Mouse (Mus musculus) frontal cortex, adult 2 months (tissue): ENCODE data around the gene Rundc3a. TPM values are rescaled to one million over a fixed set of nuclear protein-coding genes. Genes with fewer than 3 reads are reported as not detected.
"Not testable (repeated sequence)": the region's sequence is repeated elsewhere in the genome, so short reads cannot be mapped to it uniquely, and the experiment has no call there.

ENCODE experiments used
- DNase-seq, 2 experiments: peaks; one replicate each; pipeline ENCODE4 v3.0.0; 2022; ENCODE audit warnings: low spot score in 1 of 2; ENCODE audit errors: extremely low spot score in 1 of 2
- polyA plus RNA-seq: library from polyadenylated mRNA; depleted of rRNA; stranded (reverse); fragments of >200 nt; gene quantifications from 2 replicates; pipeline ENCODE4 v1.2.3, GENCODE M21; 2012

Gene Rundc3a
- polyA plus RNA-seq, 1 experiment: 540 TPM

DNA sequence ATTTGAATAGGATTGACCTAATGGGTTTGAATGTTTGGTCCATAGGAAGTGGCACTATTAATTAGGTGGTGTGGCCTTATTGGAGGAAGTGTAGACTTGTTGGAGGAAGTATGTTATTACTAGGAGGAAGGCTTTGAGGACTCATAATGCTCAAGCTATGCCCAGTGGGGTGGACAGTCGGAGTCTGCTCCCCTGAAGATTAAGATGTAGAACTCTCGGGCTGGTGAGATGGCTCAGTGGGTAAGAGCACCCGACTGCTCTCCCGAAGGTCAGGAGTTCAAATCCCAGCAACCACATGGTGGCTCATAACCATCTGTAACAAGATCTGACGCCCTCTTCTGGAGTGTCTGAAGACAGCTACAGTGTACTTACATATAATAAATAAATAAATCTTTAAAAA is 3.8 kb upstream of the Rundc3a start:
- not testable (repeated sequence) for DNase-seq

DNA sequence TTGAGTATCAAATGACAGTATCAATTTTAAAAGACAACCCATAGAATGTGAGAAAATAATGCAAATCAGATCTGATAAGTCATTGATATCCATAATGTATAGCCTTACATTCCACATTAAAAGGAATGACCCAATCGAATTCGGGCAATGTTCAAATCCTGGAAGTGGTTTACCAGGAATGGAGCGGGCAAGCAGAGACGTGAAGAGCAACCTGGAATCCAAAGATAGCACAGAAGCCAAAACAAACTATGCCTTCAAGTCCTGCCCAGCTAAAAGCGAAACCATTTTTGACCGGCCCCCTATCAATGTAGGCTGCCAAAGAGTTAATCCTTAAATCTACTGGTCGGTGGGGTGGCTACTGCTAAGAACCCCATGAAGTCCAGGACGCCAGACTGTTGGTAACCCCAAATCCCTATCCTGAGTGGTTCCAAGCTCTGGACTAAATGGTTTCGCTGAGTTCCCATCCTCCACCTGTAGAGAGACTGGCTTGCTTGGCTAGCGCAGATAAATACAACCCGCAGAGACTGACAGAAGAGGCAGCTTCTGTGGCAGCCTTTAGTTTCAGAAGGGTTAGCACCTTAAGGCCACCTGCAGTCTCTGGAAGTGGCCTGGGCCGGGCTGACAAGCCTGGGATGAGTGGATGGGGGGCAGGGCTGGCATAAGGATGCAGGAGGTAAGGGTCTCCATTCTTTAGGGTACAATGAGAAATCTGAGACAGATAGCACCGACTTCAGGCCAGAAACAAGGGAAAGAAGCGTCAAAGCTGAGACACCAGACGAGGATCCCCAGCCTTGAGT is 564 bp upstream of the Rundc3a start:
- DNase-seq: no peak

DNA sequence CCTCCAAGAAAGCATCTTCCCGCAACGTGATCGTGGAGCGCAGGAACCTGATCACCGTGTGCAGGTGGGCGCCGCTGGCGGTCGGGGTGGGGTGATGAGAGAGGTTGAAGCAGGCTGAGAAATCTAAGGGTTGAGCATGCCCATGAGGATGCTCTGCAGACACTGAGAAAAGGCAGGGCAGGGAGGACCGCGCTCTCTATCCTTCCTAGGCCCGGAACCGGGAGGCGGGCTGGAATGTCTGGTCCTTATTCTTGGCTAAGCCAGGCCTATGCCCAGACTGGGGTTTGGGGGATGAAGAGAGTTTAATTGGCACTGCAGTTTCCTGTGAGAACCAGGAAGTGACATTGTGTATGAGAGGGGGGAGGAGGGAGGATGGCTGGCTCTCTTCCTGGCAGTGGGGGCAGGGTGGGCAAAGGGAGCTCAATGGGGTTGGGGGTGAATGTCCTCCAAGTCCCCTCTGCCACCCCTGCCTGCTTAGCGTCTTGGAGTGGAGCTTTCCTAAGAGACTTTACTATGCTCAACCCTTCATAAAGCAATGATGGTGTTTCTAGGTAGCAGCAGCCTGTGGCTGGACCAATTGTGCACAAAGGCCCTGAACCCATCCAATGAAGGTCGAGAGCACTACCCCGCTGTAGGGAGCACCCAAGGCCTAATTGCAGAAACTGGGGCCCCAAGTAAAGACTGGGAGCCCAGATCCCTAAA is 667 bp downstream of the Rundc3a start:
- peak in 1 of 2 experiments; percentile 69 for DNase-seq

DNA sequence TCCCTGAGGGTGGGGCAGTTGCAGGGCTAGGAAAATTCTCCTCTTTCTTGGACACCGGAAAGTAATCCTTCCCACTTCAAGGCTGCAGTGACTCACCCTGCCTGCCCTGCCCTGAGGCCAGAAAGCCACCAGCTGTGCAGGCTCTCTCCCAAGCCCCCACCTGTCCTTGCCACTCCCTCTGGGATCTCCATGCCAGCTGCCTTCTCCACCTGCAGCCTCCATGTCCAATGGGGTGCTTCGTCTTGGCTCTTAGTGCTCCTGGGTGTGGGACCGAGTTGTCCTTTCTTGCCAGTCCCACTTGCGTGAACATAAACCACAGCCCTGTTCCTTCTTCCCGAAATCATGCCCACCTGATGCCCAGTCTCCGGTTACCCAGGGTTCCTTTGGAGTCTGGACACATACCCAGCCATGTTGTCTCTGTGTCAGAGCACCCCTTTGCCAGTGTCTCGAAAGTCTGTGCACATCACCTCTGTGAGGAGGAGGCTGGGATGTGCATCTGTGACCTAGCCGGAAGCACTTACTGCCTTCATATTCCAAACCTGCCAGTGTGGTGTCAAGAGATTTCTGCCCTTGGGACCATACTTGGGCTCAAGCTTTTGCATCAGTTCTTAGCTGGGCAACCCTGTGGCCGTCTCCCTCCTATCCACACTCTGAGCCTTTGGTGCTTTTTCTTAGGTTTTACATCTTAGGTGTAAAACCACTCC is 1.4 kb downstream of the Rundc3a start:
- peak in 1 of 2 experiments; percentile 26 for DNase-seq

DNA sequence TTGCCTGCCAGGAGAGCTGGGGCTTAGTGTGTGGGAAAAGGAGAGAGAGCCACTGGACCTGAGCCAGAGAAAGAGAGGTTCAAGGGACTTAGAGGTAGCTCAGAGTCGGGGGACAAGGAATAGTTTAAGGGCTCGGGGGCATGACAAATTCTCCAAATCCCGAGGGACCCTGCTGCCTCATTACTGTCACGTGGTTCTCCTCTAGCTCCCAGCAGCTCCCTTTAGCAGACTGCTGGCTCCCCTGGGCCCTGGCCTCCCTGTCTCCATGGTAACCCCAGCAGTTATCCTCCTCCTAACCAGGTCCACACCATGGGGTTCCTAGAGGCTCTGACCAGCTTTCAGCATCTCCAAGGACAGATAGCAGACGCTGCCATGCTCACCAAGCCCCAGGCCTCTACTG is 2.0 kb downstream of the Rundc3a start:
- peak in 1 of 2 experiments; percentile 33 for DNase-seq

GRCm38 (mm10) chr11:102396263-102396662 is 3.1 kb downstream of the Rundc3a start:
- DNase-seq: no peak

DNA sequence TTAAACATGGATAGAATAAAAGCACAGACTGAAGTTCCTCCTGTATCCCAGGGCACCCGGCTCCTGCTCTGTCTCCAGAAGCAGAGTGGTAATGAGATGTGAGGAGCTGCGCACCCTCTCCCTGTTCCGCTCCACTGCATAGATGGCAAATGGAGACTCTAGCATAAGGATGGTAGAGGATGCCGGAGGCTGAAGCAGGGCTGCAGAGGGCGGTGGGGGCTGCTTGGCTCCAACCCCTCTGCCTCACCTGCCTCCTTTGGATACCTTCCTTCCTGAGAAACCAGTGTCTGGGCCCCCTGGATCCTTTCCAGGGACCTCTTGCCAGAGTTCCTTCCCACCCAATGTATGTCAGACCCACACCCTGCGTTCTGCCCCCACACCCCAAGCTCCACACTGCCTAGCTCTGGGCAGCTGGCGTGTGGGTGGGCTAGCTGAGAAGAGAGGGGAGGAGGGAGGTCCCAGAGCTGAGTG is 3.5 kb downstream of the Rundc3a start:
- peak in 1 of 2 experiments; percentile 62 for DNase-seq

GRCm38 (mm10) chr11:102398007-102398825 is 5.0 kb downstream of the Rundc3a start:
- DNase-seq: peak in 1 of 2 experiments; percentile 63

GRCm38 (mm10) chr11:102399107-102399506 is 5.9 kb downstream of the Rundc3a start:
- DNase-seq: no peak

DNA sequence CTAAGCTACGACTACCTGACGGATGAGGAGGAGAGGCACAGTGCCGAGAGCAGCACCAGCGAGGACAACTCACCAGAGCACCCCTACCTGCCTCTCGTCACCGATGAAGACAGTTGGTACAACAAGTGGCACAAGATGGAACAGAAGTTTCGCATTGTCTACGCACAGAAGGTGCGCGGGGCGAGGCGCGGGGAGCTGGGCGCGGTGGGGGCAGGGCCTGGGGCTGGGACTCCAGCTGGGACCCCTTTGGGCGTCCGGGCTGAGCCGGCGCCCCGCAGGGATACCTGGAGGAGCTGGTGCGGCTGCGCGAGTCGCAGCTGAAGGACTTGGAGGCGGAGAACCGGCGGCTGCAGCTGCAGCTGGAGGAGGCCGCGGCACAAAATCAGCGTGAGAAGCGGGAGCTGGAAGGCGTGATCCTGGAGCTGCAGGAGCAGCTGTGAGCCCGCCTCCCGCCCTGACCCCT is 6.4 kb downstream of the Rundc3a start:
- peak in 1 of 2 experiments; percentile 51 for DNase-seq

- DNase-seq: no peak
Measured at GRCm38 (mm10) chr11:102400513-102401084, 7.4 kb downstream of the Rundc3a start.

DNA sequence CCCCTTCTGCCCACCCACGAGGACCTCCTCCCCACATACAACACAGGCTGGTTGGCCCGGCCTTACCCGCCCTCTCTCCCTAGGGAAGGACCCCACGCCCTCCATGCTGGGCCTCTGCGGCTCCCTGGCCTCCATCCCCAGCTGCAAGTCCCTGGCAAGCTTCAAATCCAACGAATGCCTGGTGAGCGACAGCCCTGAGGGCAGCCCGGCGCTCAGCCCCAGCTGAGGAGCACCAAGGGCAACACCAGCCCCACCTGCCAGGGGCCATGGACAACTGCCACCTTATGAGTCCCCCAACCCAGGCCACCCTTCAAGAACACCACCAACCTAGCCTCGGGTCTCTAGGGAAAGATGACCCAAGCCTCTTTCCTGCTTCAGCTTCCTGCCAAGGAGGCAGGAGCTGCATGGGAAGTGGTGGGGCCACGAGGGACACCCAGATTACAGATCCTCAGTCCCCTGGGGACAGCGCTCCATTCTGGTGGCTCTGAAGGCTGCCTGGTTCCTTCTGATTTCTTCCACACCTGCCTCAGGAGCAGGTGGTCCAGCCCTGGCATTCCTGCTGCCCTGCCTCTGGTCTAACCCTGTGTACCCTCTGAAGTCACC is 8.8 kb downstream of the Rundc3a start:
- DNase-seq: no peak

GRCm38 (mm10) chr11:102403657-102404056 is 10.5 kb downstream of the Rundc3a start:
- no peak for DNase-seq

- DNase-seq: no peak
Measured at GRCm38 (mm10) chr11:102404161-102405010, 11.2 kb downstream of the Rundc3a start.

- DNase-seq: no peak
Measured at GRCm38 (mm10) chr11:102405544-102406285, 12.5 kb downstream of the Rundc3a start.

GRCm38 (mm10) chr11:102406401-102406800 is 13.2 kb downstream of the Rundc3a start:
- DNase-seq: no peak

GRCm38 (mm10) chr11:102406900-102407833 is 14.0 kb downstream of the Rundc3a start:
- peak in 1 of 2 experiments; percentile 88 for DNase-seq
